Mouse (Mus musculus) adipocyte (in vitro differentiated cells): ENCODE data around the gene P3h2.

Source experiments
- DNase-seq: peaks from one replicate; pipeline ENCODE4 v3.0.0-alpha.2; 2016; ENCODE audit warnings: low spot score

The P3h2 gene

DNA sequence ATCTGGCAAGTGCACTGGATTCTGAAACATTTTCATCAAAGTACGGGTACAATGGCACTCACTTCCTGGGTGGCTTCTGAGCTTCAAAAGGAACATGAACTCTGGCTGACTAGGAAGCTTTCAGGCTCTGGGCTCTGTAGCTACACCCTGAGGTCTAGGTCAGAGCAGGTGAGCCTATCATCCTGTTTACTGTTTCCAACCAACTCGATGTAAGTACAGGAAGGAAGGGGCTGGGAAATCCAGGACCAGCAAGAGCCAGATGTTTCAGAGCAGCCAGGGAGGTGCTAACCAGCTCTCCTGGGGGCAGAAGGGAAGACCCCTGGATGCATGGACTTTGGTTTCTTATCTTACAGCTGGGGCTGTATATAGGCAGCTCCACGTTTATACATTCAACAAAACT is 126.5 kb downstream of the P3h2 start:
- no peak for DNase-seq

DNA sequence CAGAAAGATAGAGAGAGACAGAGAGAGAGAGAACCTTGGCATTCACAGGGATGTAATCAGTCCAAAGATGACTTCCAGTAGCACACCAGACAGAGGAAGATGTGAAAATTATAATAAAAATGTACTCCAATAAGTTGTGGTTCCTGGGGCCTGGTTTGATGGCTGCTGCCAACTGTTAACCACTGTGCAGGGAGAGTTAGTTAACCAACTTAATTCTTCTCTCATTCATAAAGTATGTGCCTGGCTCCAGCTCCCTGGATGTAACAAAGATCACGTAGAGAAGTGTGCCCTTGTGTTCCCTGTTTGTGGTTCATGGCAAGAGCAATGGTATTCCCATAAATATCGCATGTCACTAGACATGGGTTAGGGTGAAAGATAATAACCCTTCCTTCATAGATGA is 128.4 kb downstream of the P3h2 start:
- DNase-seq: no peak

DNA sequence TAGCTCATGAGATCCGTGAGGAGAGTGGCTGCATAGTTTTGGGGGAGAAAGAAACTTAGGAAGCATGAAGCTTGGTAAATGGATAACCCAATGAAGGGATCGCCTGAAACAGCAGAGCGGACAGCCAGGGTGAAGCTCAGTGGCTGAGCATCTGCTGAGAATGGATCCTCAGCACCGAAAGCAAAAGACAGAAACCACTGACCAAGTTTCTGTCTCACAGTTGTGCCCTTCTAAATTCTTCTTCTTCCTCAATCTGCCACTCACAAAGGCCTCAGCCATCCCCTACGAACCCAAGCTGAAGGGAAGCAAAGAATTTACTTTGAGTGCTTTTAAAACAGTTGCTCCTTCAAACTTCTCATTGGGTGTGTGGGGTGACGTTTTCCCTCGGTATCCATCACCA is 134.3 kb downstream of the P3h2 start:
- DNase-seq: no peak

DNA sequence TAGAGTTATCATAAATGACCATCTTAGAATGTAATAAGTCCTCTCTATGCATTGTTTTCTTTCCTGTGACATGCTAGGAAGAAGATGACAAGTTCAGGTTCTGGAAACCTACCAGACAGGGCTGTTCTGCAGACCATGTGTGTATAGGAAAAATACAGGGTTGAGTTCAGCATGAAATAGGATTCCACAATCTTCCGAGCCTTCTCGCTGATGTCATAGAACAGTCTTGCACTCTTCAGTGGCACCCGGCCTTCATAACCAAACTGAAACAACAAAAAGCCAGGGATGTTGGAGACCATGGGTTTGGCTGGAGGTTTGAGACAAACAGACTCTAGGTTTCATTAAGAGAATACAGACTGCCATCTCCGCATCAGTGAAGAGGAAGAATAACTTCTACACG is 134.9 kb downstream of the P3h2 start:
- DNase-seq: no peak

DNA sequence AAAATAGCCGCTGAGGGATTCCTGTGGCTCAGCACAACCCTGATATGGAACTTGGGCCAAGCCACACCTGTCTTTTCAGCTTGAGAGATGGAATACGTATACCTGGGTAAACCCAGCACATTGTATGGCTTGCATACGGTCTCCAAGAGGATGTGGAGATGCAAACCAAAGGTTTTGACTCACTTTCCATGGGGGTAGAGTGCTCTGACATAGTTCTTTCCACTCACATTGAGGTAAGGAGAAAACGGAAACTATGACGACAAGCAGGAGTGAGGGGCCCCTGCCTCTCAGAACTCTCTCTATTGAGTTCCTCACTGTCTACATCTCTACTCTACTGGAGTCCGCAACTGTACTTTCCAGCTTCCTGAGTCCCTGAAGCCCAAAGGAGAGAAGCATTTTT is 135.4 kb downstream of the P3h2 start:
- no peak for DNase-seq

DNA sequence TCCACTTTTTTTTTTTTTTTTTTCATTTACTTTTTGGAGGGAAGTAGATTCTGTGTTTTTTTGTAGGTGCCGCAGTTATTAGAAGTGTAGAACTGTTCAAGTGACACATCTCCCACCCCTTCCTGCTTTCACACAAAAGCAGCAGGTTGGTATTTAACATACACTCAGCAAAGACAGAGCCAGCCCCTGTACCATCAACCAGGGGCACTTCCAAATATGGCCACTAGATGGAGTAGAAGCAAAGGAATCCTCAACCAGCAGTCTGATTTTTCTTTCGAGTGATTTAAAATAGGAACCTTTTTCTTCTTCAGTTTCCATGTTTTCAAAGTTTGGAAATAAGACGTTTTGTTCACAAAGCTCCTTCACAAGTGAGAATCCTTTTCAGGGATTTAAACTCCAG is 138.3 kb downstream of the P3h2 start:
- DNase-seq: peak; percentile 90

DNA sequence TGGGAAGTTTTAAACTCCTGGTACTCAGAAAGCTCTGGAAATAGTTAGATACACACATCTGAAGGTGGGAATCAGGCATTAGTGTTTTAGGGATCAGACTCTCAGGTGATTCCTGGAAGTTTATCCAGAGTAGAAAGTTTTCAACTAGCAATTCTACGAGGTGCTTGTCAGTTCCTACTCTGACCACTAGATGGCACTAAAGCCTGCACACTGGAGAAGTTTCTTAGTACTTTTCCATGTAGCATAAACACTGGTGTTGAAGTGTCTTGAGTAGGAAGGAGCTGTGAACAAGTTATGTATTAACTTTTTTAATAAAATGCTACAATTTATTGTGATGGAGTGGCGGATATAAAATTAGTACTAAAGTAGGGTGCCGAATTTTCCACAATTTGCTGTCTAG is 141.7 kb downstream of the P3h2 start:
- peak; percentile 90 for DNase-seq

DNA sequence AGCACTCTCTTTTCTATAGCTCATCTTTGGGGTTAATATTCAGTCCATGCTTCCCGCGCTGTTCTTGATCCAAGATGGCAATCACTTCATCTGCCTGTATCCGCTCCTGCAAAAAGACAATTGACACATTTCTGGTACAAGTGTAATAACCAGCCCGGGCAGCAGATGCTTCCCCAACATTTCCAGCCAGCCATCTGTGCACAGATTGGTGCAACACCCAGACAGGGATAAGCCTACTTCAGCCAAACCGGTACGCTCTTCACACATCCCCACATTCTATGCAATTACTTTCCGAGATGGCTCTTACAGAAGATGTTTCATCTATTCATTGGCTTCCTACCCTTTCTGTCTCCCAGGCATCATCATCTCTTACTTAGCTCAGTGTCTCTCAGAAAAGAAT is 145.2 kb downstream of the P3h2 start:
- DNase-seq: no peak

DNA sequence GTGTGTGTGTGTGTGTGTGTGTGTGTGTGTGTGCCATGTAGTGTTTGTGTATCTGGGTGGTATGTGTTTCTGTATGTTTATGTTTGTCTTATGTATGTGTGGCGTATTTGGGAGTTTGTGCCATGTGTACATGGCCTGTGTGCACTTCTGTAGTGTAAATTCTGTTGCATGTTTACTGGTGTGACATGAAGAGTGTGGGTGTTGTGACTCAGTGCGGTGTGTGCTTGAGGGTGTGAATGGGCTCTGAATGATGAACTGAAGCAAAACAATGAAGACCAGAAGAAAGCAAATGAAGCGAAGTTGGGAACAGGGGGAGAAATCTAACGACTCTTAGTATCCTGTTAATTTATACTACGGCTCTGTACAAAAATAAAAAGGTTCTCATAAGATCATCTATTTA is 145.7 kb downstream of the P3h2 start:
- no peak for DNase-seq

DNA sequence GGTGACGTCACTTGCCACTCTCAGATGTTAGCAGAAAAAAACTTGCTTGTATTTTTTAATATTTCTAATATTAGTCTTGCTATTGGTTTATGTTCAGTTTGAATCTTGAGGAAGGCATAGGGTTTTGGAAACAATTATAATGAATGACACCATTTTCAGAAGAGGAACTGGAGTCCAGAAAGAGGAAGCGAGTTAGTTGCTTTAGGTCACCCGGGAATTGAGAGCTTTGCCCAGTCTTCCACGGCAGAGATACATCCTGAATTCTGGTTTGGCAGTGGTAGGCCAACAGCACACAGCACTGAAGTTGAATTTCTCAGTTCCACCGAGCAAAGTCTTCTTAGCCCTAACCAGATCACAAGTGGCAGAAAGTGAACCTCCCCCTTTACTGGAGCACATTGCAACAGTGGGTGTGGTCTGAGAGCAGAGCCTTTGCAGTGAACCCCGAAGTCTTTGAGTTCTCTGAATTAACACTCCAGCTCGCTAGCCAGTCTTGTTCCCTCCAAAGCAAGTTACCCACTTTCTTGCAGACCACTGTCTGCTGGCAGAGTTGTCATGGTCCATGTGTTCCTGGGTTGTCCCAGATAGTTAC is 146.8 kb downstream of the P3h2 start:
- peak; percentile 26 for DNase-seq

DNA sequence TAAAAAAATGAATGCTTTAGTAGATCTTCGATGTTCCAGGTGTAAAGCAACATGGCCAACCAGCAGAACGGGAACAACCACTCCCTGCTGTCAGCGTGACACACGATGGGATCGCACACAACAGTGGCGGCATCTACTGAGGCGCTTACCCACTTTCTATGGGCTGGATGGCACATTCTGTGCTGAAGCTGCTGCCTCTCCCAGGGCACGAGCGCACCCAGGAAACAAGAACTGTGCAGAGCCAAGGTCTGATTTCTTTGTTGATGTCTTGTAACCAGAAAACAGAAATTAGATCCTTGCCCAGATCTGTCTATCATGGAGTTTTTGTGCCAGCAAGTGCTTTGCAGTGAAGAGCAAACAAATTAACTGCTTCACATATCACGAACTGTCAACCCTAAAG is 147.4 kb downstream of the P3h2 start:
- DNase-seq: peak; percentile 72

DNA sequence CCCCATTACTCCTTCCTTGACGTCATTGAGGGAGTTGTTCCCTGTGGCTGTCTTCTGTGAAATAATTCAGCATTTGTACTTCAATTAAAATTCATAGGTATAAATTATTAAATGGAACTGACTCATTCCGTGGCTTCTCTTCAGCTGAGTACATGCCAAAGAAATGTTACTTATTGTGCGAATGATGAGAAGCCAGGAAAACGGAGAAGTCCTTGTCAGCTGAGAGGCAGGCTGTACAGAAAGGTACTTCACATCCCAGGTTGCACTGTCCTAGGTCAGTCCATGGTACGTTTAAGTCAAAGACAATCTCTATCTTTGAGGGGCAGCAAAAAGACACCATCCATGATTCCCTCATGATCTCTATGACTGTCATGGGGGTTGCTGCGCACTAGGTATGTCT is 148.8 kb downstream of the P3h2 start:
- DNase-seq: no peak

DNA sequence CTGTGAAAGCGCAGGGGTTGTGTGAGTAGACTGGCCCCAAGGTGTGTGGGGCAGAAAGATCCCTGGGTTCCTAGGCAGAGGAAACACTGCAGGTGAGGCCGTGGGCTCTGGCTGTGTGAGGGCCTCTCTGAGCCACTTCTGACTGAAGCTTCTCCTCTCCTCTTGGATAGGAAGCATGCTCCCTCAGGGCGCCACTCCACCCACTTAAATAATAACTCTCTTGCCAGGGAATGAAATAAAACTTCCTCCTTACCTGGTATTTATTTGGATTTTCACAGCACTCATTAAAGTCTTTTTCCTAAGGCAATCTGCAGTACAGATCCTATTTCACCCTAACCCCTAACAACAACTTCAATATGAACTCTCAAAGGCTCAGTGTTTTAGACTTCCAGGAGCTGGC is 151.0 kb downstream of the P3h2 start:
- DNase-seq: no peak

DNA sequence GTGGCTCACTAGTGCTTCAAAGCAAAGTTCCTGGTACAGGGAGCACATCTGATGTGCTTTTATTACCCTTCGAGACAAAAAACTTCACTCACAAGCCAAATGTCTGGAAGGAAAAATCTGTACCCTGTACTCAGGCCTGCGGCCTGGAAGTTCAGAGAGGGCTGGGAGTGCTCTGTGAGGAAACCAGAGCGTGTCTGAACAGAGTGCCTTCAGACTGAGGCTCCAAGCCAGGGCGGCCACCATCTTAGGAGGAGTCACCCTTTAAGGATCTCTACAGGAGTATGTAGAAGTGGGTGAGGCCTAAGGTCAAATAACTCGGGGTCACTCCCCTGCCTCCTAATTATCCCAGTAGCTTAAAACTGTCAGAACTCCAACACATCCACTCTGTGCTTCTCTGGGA is 152.2 kb downstream of the P3h2 start:
- no peak for DNase-seq

DNA sequence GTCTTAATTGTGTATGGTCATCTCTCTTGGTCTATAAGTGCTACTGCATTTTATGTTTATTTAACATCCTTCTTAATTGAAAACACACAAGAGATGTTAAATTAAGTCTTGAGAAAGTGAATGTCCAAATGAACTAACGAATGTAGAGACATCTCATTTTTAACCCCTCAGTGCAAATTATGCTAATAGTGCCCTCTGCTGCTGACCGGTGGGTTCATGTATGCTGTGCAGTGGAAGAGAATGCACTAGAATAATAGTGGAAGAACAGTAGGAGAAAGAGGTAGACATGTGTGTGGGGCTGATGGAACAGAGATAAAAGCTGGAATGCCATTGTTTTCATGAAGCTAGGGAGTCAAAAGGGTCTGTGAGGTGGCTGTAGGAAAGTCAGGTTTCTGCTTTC is 153.6 kb downstream of the P3h2 start:
- peak; percentile 81 for DNase-seq

DNA sequence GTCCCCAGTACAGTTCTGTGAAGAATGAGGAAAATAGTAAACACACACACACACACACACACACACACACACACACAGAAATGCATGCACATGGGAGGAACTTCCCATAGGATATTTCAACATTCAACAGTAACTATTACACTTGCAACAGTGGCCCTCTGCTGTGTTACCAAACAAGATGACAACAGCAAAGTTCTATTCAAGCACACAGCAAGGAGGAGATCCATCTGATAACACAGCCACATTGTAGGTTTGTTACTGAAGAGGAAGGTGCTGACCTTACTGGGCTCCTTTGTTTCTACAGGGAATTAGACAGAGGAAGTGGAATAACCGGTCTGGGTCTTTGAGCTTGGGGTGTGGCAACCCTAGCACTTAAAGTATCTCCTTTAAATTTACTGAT is 157.5 kb downstream of the P3h2 start:
- DNase-seq: no peak

DNA sequence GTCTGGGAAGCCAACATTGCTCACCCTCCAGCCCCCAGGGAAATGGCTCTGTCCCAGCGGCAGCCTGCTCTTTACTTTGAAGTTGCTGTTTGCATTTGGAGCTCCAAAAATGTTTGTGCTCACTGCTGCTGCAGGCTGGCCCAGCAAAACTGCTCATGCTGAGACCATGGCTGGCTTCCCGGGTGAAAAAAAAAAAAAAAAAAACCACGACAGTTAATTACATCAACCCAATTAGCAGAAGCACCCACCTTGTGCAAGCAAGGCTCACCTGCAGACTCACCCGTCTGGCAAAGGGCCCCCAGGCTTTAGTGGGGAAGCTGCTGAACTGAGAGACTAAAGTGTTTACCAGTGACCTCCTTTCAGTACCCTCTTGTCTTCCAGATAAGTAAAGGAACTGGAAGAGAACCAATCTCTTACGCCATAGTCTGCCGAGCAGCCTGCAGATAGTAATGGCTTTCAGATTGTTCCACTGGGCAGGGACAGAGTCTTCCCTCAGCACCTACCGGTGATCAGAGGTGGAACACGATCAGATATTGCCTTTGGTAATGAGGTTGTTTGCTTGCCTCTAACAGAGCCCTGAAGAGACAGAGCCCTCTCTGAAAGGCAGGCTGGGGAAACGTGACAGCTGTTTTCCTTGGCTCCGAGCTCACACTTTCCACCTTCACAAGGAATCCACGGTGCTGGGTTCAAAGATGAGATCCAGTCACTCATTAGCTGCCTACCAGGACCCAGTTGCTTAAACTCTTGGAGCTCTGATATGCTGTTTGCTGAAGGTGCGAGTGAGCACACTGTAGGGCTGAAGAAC is 160.2 kb downstream of the P3h2 start:
- peak; percentile 81 for DNase-seq

DNA sequence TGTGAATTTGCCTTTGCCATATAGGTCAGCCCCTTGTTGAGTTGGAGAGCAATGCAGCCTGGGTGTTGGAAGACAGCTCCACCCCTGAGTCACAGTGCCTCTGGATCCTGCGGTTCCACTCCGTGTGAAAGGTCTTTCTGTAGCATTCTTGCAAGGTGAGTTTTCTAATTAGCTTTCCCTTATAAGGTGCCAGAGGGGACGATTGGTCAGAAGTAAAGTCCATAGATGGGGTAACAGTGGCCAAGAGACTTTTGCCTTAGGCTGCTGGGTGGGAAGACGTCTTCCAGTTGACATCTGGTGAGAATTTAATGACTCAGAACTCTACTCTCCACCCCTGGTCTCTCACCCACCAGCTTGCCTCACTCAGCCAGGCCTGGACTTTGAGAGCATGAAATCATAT is 163.3 kb downstream of the P3h2 start:
- peak; percentile 51 for DNase-seq

DNA sequence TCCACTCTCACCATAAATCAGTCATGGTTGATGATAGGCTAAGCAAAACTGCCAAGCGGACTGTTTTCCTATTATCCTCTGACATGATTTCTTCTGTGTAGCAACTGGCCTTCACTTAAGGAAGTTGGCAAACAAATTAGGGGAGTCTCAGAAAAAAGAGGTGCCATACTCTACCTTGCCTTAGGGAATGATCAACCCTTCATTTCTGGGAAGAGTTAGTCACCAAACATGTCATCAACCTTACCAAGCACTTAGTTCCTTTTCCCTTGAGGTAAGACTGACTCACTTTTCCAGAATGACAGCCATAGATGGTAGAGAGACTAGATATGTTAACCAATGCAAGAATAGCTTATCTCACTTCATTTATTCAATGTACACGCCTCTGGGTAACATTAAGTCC is 171.4 kb downstream of the P3h2 start:
- no peak for DNase-seq

DNA sequence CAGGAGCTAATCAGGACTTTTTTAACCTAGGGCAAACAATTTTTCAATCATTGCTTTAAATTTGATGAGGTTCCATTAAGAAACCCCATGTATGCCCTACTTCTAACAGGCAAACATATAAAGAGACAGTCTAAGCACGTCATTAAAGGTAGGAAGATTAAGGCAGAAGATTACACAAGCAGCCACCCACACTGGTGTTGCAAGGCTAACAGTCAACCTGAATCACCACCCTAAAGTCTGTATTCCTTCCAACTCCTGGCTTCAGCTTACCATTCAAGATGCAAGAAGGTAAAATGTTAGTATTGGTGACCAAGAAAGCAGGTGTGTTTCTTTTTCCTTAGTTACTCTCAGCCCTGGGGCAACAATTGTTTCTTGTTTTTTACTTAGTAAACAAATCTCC is 193.4 kb downstream of the P3h2 start:
- DNase-seq: no peak
